Mouse (Mus musculus) forebrain, postnatal 0 days (tissue): Measurements from ENCODE around the gene Crlf1. TPM values are rescaled to one million over a fixed set of nuclear protein-coding genes. Genes with fewer than 3 reads are reported as not detected.

Experiments used
- ATAC-seq: fragments of 200-750 bp; cut with Nextera tagmentation; 2 replicates; pipeline ENCODE4 v1.8.0; 2017; ENCODE audit warnings: mild to moderate bottlenecking, moderate library complexity
- DNase-seq: peaks from one replicate; pipeline ENCODE4 v3.0.0-alpha.2; 2015
- H3K27ac ChIP-seq: fragments of 300-500 bp; sonication (generic); 2 replicates; pipeline ENCODE4 v1.5.1; 2014; ENCODE audit warnings: low read depth, mild to moderate bottlenecking, antibody characterized with exemption, low read length, moderate library complexity, mixed read lengths
- H3K27me3 ChIP-seq: fragments of 300-500 bp; sonication (generic); 2 replicates; pipeline ENCODE4 v1.6.1; 2014; ENCODE audit warnings: mild to moderate bottlenecking, low read length, mixed read lengths; ENCODE audit not compliant: insufficient read depth
- H3K36me3 ChIP-seq: fragments of 300-500 bp; sonication (generic); 2 replicates; pipeline ENCODE4 v1.6.1; 2014; ENCODE audit warnings: mild to moderate bottlenecking, moderate library complexity; ENCODE audit not compliant: insufficient read depth
- H3K4me1 ChIP-seq: fragments of 300-500 bp; sonication (generic); 2 replicates; pipeline ENCODE4 v1.6.1; 2014; ENCODE audit warnings: antibody characterized with exemption; ENCODE audit not compliant: insufficient read depth
- H3K4me2 ChIP-seq: fragments of 300-500 bp; sonication (generic); 2 replicates; pipeline ENCODE4 v1.6.1; 2014; ENCODE audit warnings: low read depth, mild to moderate bottlenecking, moderate library complexity
- H3K4me3 ChIP-seq: fragments of 300-500 bp; sonication (generic); 2 replicates; pipeline ENCODE4 v1.5.1; 2014; ENCODE audit warnings: low read depth, low read length, mixed read lengths
- H3K9ac ChIP-seq: fragments of 300-500 bp; sonication (generic); 2 replicates; pipeline ENCODE4 v1.6.1; 2014; ENCODE audit warnings: mild to moderate bottlenecking
- H3K9me3 ChIP-seq: fragments of 300-500 bp; sonication (generic); 2 replicates; pipeline ENCODE4 v1.6.1; 2016; ENCODE audit warnings: low read length
- CTCF ChIP-seq: sonication (generic); IDR thresholded peaks from 2 replicates; pipeline ENCODE4 v1.5.1; 2016; ENCODE audit warnings: antibody characterized with exemption, control low read depth, low read depth
- WGBS: fragments of 180-500 bp; shearing (Covaris S2); extraction: QIAGEN DNeasy Blood & Tissue Kit; methylation state at CpG from one replicate; pipeline ENCODE4 v1.1.7; 2014; 5-methylcytosine and 5-hydroxymethylcytosine counted together
- polyA plus RNA-seq: library from polyadenylated mRNA; unstranded; fragments of >200 nt; fragmentation: Nextera tagmentation; extraction: Ambion mirVana; gene quantifications from 2 replicates; pipeline ENCODE4 v1.2.1, GENCODE M21; 2015
- total RNA-seq: library from RNA; depleted of rRNA; stranded (reverse); fragments of >200 nt; gene quantifications from 2 replicates; pipeline ENCODE4 v1.2.3, GENCODE M21; 2014

Crlf1 gene
- total and polyA plus RNA-seq, 2 experiments from 2014 or later, result 6.5 to 24.6 TPM

DNA sequence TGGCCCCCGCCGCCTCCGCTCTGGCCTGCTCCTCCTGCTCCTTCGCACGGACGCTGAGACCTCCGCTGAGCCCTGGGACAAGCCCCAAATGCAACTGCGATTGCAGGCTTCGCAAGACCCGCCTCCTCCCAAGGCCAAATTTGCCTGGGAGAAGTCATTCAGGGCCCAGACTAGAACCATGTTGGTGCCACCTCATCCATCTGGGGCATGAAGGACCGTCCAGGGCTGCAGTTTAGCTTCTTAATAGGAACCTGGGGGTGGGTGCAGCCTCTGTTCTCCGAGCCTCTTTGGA, 2.8 kb downstream of the Crlf1 start:
- Histone ChIP-seq H3K27me3 (peaks cover 75% of the 10 kb centered on the region), H3K9ac (no peak overlapping the region), H3K36me3 (no peaks in the 10 kb centered on the region), H3K4me3 (no peak overlapping the region), H3K27ac (no peak overlapping the region), H3K9me3 (no peaks in the 10 kb centered on the region), H3K4me2 (peak overlapping the region; percentile 62), H3K4me1 (peaks cover 7% of the 10 kb centered on the region)
- TF ChIP-seq CTCF, result no peak
- ATAC-seq (no peak; the same call in 1 of the 2 replicates), DNase-seq (no peak)
- WGBS, result 8% methylated on average over 12 of the region's 12 CpGs

- H3K4me3 ChIP-seq, result no peak overlapping the region
Measured at GRCm38 (mm10) chr8:70500386-70501301, 7.7 kb downstream of the Crlf1 start.

GRCm38 (mm10) chr8:70501820-70502529, 9.0 kb downstream of the Crlf1 start:
- Histone ChIP-seq H3K9me3 (no peaks in the 10 kb centered on the region), H3K36me3 (peaks cover 7% of the 10 kb centered on the region; the same call in 1 of the 2 replicates), H3K4me1 (peaks cover 11% of the 10 kb centered on the region; the same call in 1 of the 2 replicates), H3K9ac (no peak overlapping the region), H3K27ac (no peak overlapping the region), H3K4me3 (no peak overlapping the region), H3K27me3 (peaks cover 28% of the 10 kb centered on the region), H3K4me2 (no peak overlapping the region)
- DNase-seq (no peak), ATAC-seq (no peak)
- no peak for TF ChIP-seq CTCF
- 11% methylated on average over 23 of the region's 23 CpGs for WGBS

More at GRCm38 (mm10) chr8:70500386-70501301, 7.7 kb downstream of the Crlf1 start:
- H3K27ac ChIP-seq, result no peak overlapping the region
- H3K27me3 ChIP-seq, result peaks cover 42% of the 10 kb centered on the region
- no peak for TF ChIP-seq CTCF
- no peaks in the 10 kb centered on the region for H3K9me3 ChIP-seq
- no peak for ATAC-seq
- WGBS, result 9% methylated on average over 39 of the region's 39 CpGs
- H3K36me3 ChIP-seq, result peaks cover 7% of the 10 kb centered on the region; the same call in 1 of the 2 replicates
- DNase-seq, result no peak
- no peak overlapping the region for H3K9ac ChIP-seq
- 0 out of 2 replicates have a peak overlapping the region, but pooled peaks have one; percentile 6 for H3K4me2 ChIP-seq
- H3K4me1 ChIP-seq, result peaks cover 9% of the 10 kb centered on the region; the same call in 1 of the 2 replicates

DNA sequence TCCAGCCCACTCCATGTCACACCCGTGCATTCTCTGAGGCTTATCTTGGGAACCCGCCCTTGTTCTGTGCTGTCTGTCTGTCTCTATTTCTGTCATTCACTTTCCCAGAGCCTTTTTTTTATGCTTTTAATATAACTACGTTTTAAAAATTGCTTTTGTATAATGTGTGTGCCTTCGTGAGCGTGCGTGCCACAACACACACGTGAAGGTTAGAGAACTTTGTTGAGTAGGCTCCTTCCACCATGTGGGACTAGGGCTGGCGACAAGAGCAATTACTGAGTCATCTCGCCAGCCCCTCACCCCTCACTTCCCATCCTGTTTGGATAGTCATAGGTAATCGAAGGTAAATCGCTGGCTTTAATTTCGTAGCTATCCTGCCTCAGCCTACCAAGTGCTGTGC, 9.6 kb downstream of the Crlf1 start:
- DNase-seq (no peak), ATAC-seq (no peak)
- Histone ChIP-seq H3K4me1 (peaks cover 11% of the 10 kb centered on the region; the same call in 1 of the 2 replicates), H3K4me2 (no peak overlapping the region), H3K4me3 (no peak overlapping the region), H3K36me3 (peaks cover 13% of the 10 kb centered on the region), H3K9me3 (no peaks in the 10 kb centered on the region), H3K27me3 (peaks cover 26% of the 10 kb centered on the region), H3K27ac (no peak overlapping the region), H3K9ac (no peak overlapping the region)
- TF ChIP-seq CTCF, result no peak
- WGBS, result 39% methylated on average over 12 of the region's 12 CpGs

DNA sequence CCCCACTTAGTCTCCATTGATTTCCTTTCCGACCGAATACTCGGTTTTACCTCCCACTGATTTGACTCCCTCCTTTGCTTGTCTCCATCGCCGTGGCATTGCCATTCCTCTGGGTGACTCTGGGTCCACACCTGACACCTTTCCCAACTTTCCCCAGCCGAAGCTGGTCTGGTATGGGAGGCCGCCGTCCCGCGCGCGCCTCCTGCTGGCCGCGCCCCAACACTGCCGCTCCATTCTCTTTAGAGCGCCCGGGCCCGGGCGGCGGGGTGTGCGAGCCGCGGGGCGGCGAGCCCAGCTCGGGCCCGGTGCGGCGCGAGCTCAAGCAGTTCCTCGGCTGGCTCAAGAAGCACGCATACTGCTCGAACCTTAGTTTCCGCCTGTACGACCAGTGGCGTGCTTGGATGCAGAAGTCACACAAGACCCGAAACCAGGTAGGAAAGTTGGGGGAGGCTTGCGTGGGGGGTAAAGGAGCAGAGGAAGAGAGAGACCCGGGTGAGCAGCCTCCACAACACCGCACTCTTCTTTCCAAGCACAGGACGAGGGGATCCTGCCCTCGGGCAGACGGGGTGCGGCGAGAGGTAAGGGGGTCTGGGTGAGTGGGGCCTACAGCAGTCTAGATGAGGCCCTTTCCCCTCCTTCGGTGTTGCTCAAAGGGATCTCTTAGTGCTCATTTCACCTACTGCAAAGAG, 10.2 kb downstream of the Crlf1 start:
- no peaks in the 10 kb centered on the region for H3K9me3 ChIP-seq
- no peak overlapping the region for H3K4me2 ChIP-seq
- H3K27me3 ChIP-seq, result peaks cover 20% of the 10 kb centered on the region
- 15% methylated on average over 46 of the region's 46 CpGs for WGBS
- no peak overlapping the region for H3K4me3 ChIP-seq
- ATAC-seq (no peak), DNase-seq (peak; percentile 71)
- peaks cover 11% of the 10 kb centered on the region; the same call in 1 of the 2 replicates for H3K4me1 ChIP-seq
- no peak overlapping the region for H3K9ac ChIP-seq
- H3K27ac ChIP-seq, result no peak overlapping the region
- H3K36me3 ChIP-seq, result peaks cover 18% of the 10 kb centered on the region
- TF ChIP-seq CTCF, result peak; percentile 80

DNA sequence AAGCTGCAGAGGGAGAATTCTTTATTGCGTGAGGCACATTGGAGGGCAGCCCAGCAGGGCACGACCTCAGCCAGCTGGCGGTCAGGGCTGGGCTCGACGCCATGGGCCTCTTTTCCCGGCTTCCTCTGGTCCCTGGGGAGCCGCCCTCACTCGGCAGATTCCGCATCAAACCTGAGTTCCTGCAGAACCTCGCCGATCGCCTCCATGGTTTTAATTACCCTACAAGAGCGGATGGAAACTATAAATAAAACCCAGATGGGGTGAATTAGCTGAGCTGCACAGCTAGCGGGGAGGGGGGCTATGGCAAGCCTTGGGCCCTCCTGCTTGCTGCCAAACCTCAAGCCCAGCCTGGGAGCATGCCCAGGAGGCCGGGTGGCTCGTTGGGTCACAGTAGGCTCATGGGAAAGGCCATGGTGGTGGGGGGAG, 11.3 kb downstream of the Crlf1 start:
- no peak overlapping the region for H3K4me2 ChIP-seq
- no peak overlapping the region for H3K4me3 ChIP-seq
- peaks cover 19% of the 10 kb centered on the region; the same call in 1 of the 2 replicates for H3K4me1 ChIP-seq
- H3K9ac ChIP-seq, result no peak overlapping the region
- no peak for TF ChIP-seq CTCF
- H3K9me3 ChIP-seq, result no peaks in the 10 kb centered on the region
- peaks cover 24% of the 10 kb centered on the region for H3K36me3 ChIP-seq
- no peak for ATAC-seq
- H3K27me3 ChIP-seq, result peaks cover 12% of the 10 kb centered on the region; the same call in 1 of the 2 replicates
- no peak for DNase-seq
- 47% methylated on average over 16 of the region's 16 CpGs for WGBS
- H3K27ac ChIP-seq, result peak overlapping the region; percentile 50
